Mouse (Mus musculus) midbrain, embryonic 13.5 days (tissue): ENCODE measurements at regions not wholly inside any gene's neighbourhood (a gene's known extent, or its start where the extent isn't known, plus 50 kb on each side); places are given as distances from the start of the nearest gene placed in this dataset.

Source experiments
- ATAC-seq: fragments of 200-750 bp; cut with Nextera tagmentation; 2 replicates; pipeline ENCODE4 v1.8.0; 2017; ENCODE audit warnings: mild to moderate bottlenecking, moderate TSS enrichment, moderate library complexity
- H3K27ac ChIP-seq: fragments of 300-500 bp; sonication (generic); 2 replicates; pipeline ENCODE4 v1.5.1; 2015; ENCODE audit warnings: inconsistent platforms, mild to moderate bottlenecking, moderate library complexity
- H3K27me3 ChIP-seq: fragments of 300-500 bp; sonication (generic); 2 replicates; pipeline ENCODE4 v1.6.1; 2015; ENCODE audit warnings: mild to moderate bottlenecking, inconsistent platforms
- H3K36me3 ChIP-seq: fragments of 300-500 bp; sonication (generic); 2 replicates; pipeline ENCODE4 v1.6.1; 2015; ENCODE audit warnings: mild to moderate bottlenecking, inconsistent platforms
- H3K4me1 ChIP-seq: fragments of 300-500 bp; sonication (generic); replicated peaks from 2 replicates; pipeline ENCODE4 v1.6.1; 2015; ENCODE audit warnings: inconsistent platforms
- H3K4me2 ChIP-seq: fragments of 300-500 bp; sonication (generic); replicated peaks from 2 replicates; pipeline ENCODE4 v1.6.1; 2015; ENCODE audit warnings: moderate library complexity, mild to moderate bottlenecking, inconsistent platforms
- H3K4me3 ChIP-seq: fragments of 300-500 bp; sonication (generic); replicated peaks from 2 replicates; pipeline ENCODE4 v1.5.1; 2015; ENCODE audit warnings: mild to moderate bottlenecking, inconsistent platforms
- H3K9ac ChIP-seq: fragments of 300-500 bp; sonication (generic); replicated peaks from 2 replicates; pipeline ENCODE4 v1.6.1; 2015; ENCODE audit warnings: mild to moderate bottlenecking, inconsistent platforms
- H3K9me3 ChIP-seq: fragments of 300-500 bp; sonication (generic); 2 replicates; pipeline ENCODE4 v1.6.1; 2016; ENCODE audit warnings: mild to moderate bottlenecking, inconsistent platforms
- WGBS: fragments of 180-500 bp; shearing (Covaris S2); methylation state at CpG from one replicate; pipeline ENCODE4 v1.1.7; 2015; 5-methylcytosine and 5-hydroxymethylcytosine counted together

- H3K36me3 ChIP-seq: no peaks in the 10 kb centered on the region
- 88% methylated on average over 1 of the region's 1 CpGs for WGBS
- H3K4me3 ChIP-seq: no peak overlapping the region
- H3K4me2 ChIP-seq: no peak overlapping the region
- H3K9ac ChIP-seq: no peak overlapping the region
- no peaks in the 10 kb centered on the region for H3K9me3 ChIP-seq
- no peaks in the 10 kb centered on the region for H3K27me3 ChIP-seq
- no peak for ATAC-seq
- no peaks in the 10 kb centered on the region for H3K4me1 ChIP-seq
- no peak overlapping the region for H3K27ac ChIP-seq
Observed at GRCm38 (mm10) chr3:42867370-42867769, 1125.0 kb downstream of the D3Ertd751e start.

- no peak for ATAC-seq
- H3K36me3 ChIP-seq: no peaks in the 10 kb centered on the region
- H3K4me3 ChIP-seq: no peak overlapping the region
- H3K4me1 ChIP-seq: no peaks in the 10 kb centered on the region
- H3K9ac ChIP-seq: no peak overlapping the region
- no peak overlapping the region for H3K27ac ChIP-seq
- H3K9me3 ChIP-seq: peaks cover 7% of the 10 kb centered on the region; the same call in 1 of the 2 replicates
- H3K4me2 ChIP-seq: no peak overlapping the region
- H3K27me3 ChIP-seq: no peaks in the 10 kb centered on the region
Observed at GRCm38 (mm10) chr3:42878972-42879371, 1136.6 kb downstream of the D3Ertd751e start.

DNA sequence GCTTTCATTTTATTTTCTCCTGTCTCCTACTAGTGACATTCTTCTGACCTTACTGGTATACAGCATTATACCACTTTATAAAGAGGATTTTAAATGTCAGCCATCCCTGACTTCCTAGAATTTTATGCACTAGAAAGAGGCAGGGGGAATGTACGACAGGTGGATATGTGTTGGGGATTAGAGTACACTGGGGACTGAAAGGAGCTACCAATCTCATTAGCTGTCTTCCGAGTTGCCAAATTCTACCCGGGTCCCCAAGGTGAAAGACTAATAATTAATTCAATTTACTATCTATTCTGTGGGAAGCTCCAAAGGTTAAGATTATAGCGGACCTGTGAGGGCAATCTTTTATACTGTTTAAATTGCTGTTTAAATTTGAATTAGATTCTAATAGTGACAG lies 1142.1 kb downstream of the D3Ertd751e start:
- H3K4me1 ChIP-seq: 0 out of 2 replicates have a peak, but pooled peaks cover 3% of the 10 kb centered on the region
- 58% methylated on average over 4 of the region's 4 CpGs for WGBS
- no peak for ATAC-seq
- no peaks in the 10 kb centered on the region for H3K27me3 ChIP-seq
- no peaks in the 10 kb centered on the region for H3K36me3 ChIP-seq
- H3K27ac ChIP-seq: no peak overlapping the region
- no peak overlapping the region for H3K4me3 ChIP-seq
- H3K4me2 ChIP-seq: no peak overlapping the region
- peaks cover 7% of the 10 kb centered on the region; the same call in 1 of the 2 replicates for H3K9me3 ChIP-seq
- no peak overlapping the region for H3K9ac ChIP-seq

DNA sequence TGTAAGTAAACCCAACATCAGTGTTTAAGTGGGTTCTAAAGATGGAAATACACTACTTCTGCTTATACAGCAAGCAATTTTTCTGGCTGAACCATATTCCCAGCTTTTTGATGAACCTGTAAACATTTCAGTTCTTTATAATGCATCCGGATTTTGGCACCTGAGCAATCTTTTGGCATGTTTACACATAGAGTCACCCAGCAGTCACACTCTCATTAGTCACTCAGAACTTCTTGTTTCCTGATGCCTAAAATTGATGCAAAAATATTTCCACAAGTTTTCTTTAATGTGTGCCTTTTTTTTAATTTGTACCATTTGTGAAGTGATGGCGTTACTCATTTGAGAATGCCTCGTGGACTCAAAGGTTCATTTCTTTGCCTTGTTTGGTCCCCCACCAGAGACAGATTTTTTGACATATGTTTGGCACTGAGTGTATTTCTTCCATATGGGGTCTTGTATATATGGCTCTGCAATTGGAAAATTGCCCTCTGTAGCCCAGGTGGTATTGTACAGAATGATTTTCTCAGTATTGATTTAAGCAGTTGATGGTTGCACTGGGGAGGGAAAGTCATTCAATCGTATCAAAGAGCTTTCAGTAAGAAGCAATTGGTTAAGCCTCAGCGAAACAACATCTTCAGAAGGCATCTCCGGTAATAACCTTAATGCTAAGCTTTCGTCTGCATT lies 1149.7 kb downstream of the D3Ertd751e start:
- WGBS: 71% methylated on average over 7 of the region's 7 CpGs
- Histone ChIP-seq H3K27ac (no peak overlapping the region), H3K27me3 (no peaks in the 10 kb centered on the region), H3K9ac (no peak overlapping the region), H3K9me3 (no peaks in the 10 kb centered on the region), H3K36me3 (no peaks in the 10 kb centered on the region), H3K4me3 (no peak overlapping the region), H3K4me2 (no peak overlapping the region), H3K4me1 (no peaks in the 10 kb centered on the region)
- no peak for ATAC-seq

DNA sequence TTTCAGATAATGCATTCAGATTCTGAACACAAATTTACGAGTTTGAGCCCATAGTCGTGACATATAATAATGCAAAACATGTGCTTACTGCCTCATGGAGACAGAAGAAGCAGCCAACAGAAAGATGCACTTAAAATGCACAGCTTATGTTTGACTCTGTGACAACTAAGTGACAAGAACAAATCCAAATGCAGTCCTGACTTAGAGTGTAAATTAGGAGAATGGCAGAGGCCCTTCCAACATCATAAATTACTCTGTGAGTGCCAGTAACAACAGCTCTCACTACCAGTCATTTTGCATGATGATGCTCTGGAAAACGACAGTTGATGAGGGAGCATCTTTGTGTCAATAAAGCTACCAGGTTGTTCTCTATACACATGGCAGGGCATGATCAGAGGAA lies 1153.4 kb downstream of the D3Ertd751e start:
- WGBS: 74% methylated on average over 3 of the region's 3 CpGs

DNA sequence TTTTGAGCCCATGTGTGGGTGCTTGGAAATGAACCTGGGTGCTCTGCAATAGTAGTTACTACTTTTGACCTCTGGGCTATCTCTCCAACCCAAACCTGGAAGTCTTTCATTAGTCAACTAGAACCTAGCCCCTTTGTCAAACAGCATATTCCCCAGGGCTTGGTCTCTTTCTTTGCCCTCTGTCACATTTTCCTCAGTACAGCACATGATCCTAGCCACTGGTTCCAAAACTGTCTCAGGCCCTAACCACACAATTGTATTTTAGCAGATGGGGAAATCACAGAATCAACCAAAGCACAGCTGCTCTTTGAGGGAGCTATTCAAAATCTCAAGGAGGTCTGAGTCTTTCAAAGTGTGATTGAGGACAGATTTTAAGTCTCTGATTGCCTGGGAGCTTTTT lies 1155.5 kb downstream of the D3Ertd751e start:
- H3K27ac ChIP-seq: no peak overlapping the region
- H3K4me1 ChIP-seq: no peaks in the 10 kb centered on the region
- no peaks in the 10 kb centered on the region for H3K36me3 ChIP-seq
- no peak overlapping the region for H3K4me3 ChIP-seq
- no peak overlapping the region for H3K9ac ChIP-seq
- no peak overlapping the region for H3K4me2 ChIP-seq
- H3K27me3 ChIP-seq: no peaks in the 10 kb centered on the region
- no peak for ATAC-seq
- no peaks in the 10 kb centered on the region for H3K9me3 ChIP-seq

More for the DNA sequence above, 1153.4 kb downstream of the D3Ertd751e start:
- Histone ChIP-seq H3K9me3 (no peaks in the 10 kb centered on the region), H3K4me3 (no peak overlapping the region), H3K4me1 (no peaks in the 10 kb centered on the region), H3K4me2 (no peak overlapping the region), H3K36me3 (no peaks in the 10 kb centered on the region), H3K9ac (no peak overlapping the region), H3K27me3 (no peaks in the 10 kb centered on the region), H3K27ac (no peak overlapping the region)
- no peak for ATAC-seq

- Histone ChIP-seq H3K9ac (no peak overlapping the region), H3K36me3 (no peaks in the 10 kb centered on the region), H3K4me2 (no peak overlapping the region), H3K9me3 (no peaks in the 10 kb centered on the region), H3K27ac (no peak overlapping the region), H3K4me3 (no peak overlapping the region), H3K27me3 (no peaks in the 10 kb centered on the region), H3K4me1 (no peaks in the 10 kb centered on the region)
- no peak for ATAC-seq
- WGBS: 85% methylated on average over 2 of the region's 2 CpGs
Observed at GRCm38 (mm10) chr3:42898934-42899333, 1156.5 kb downstream of the D3Ertd751e start.

DNA sequence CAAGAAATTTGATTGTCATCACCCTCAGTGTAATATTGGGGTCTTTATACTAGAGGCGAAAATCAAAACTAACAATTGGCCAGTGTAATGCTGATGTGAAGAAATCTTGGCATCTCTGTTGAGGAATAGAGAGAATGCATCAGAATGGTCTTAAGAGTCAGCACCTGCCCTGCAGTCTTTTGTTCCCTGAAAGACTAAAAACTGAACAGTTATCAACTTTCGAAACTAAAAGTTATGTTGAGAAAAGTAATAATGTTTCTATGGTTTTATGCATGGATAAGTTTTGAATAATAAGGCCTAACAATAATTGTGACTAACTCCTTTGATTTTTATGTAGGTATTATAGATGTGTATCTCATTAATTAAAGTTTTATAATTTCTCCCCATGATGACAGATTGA lies 1158.6 kb downstream of the D3Ertd751e start:
- 89% methylated on average over 2 of the region's 2 CpGs for WGBS
- Histone ChIP-seq H3K36me3 (no peaks in the 10 kb centered on the region), H3K27me3 (0 out of 2 replicates have a peak, but pooled peaks cover 12% of the 10 kb centered on the region), H3K9me3 (no peaks in the 10 kb centered on the region), H3K27ac (no peak overlapping the region), H3K4me3 (no peak overlapping the region), H3K9ac (no peak overlapping the region), H3K4me2 (no peak overlapping the region), H3K4me1 (no peaks in the 10 kb centered on the region)
- no peak for ATAC-seq

DNA sequence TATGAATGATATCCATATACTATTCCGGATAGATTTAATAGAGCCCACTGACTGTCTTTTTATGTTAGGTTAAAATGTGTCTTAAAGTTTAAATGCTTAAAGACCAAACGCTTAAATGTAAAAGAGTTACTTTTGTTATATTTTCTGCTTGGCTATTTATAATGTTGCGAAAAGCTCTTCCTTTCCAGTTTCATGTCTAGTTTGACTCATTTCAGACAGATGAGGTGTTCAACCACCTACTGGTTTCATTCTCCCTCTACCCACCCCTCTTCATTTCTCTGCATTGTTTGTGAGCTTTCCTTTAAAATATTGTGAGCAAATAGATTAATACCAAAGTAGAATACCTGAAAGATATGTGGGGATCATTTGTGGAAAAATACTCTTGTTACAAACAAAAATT lies 1163.8 kb downstream of the D3Ertd751e start:
- Histone ChIP-seq H3K9ac (no peak overlapping the region), H3K4me2 (no peak overlapping the region), H3K27ac (no peak overlapping the region), H3K4me3 (no peak overlapping the region), H3K27me3 (peaks cover 36% of the 10 kb centered on the region), H3K4me1 (peaks cover 7% of the 10 kb centered on the region), H3K36me3 (no peaks in the 10 kb centered on the region), H3K9me3 (no peaks in the 10 kb centered on the region)
- no peak for ATAC-seq
- 93% methylated on average over 3 of the region's 3 CpGs for WGBS

DNA sequence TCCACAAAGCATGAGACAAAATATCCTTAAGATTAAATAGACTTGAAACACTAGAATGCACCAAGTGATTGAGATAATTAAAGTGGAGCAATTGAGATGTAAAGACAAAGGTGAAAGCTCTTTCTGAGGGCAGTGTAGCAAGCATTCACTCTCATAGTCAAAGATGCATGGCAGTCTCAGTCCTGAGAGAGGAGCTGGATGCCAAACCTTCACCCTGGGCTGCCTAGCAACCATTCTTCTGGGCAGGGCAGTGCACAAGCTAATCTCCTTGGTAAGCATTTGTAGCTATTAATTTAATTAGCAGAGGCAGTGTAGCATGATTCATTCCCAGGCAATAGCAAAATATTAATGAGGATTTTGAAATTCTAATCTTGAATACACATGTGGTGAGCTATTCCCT lies 1166.0 kb downstream of the D3Ertd751e start:
- Histone ChIP-seq H3K9me3 (no peaks in the 10 kb centered on the region), H3K9ac (no peak overlapping the region), H3K27ac (no peak overlapping the region), H3K4me2 (no peak overlapping the region), H3K4me3 (no peak overlapping the region), H3K36me3 (no peaks in the 10 kb centered on the region), H3K27me3 (peaks cover 36% of the 10 kb centered on the region), H3K4me1 (peaks cover 7% of the 10 kb centered on the region)
- ATAC-seq: peak; percentile 96

DNA sequence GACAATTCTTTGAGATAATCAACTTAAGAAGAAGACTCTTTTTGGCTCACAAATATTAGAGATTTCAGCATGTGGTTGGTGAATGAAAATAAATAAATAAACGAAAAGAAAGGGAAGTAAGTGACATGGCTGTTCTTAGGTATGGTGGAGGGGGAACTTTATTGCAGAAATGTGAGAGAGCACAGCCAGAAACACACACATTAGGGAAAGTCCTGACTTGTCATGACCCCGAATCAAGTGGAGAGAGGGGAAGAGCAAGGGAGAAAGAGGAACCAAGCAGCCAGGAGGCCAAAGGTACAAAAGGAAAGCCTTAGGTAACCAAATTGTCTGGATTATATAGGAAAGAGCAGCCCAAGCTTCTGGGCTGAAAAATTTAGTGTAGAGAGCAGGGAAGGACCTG lies 1172.7 kb downstream of the D3Ertd751e start:
- H3K36me3 ChIP-seq: no peaks in the 10 kb centered on the region
- no peak overlapping the region for H3K27ac ChIP-seq
- H3K4me3 ChIP-seq: no peak overlapping the region
- H3K4me1 ChIP-seq: peaks cover 4% of the 10 kb centered on the region; the same call in 1 of the 2 replicates
- H3K9me3 ChIP-seq: no peaks in the 10 kb centered on the region
- no peak overlapping the region for H3K4me2 ChIP-seq
- 83% methylated on average over 2 of the region's 2 CpGs for WGBS
- peaks cover 8% of the 10 kb centered on the region for H3K27me3 ChIP-seq
- no peak for ATAC-seq
- no peak overlapping the region for H3K9ac ChIP-seq

GRCm38 (mm10) chr3:42935418-42935817 lies 1193.0 kb downstream of the D3Ertd751e start:
- Histone ChIP-seq H3K36me3 (no peaks in the 10 kb centered on the region), H3K9ac (no peak overlapping the region), H3K4me1 (no peaks in the 10 kb centered on the region), H3K27me3 (no peaks in the 10 kb centered on the region), H3K9me3 (no peaks in the 10 kb centered on the region), H3K4me2 (no peak overlapping the region), H3K4me3 (no peak overlapping the region), H3K27ac (no peak overlapping the region)
- no peak for ATAC-seq
- WGBS: 81% methylated on average over 1 of the region's 1 CpGs

DNA sequence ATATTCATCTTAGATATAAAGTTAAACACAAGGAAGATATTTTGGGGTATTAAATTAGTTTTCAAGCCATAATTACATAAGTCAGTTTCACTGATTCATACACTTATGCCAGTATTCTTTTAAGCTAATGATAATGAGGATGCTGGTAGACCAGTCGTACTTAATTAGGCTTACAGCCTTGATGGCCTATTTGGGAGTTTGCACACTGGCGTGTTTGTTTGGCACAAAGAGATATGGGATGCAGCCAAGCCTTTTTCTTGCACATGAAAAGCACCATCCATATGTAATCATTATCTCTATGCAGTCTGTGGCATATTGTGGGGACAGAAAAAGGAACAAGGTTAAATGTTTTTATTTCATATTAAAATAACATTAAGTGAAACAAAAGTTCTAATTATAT lies 1234.7 kb downstream of the D3Ertd751e start:
- no peak for ATAC-seq
- H3K4me2 ChIP-seq: no peak overlapping the region
- H3K9me3 ChIP-seq: no peaks in the 10 kb centered on the region
- no peak overlapping the region for H3K27ac ChIP-seq
- H3K4me3 ChIP-seq: no peak overlapping the region
- no peak overlapping the region for H3K9ac ChIP-seq
- no peaks in the 10 kb centered on the region for H3K36me3 ChIP-seq
- no peaks in the 10 kb centered on the region for H3K4me1 ChIP-seq
- 72% methylated on average over 2 of the region's 2 CpGs for WGBS
- H3K27me3 ChIP-seq: no peaks in the 10 kb centered on the region
